Mouse (Mus musculus) stomach, postnatal 0 days (tissue): Measurements from ENCODE around the gene Zbtb20. TPM values are rescaled to one million over a fixed set of nuclear protein-coding genes. Genes with fewer than 3 reads are reported as not detected.
A peak's percentile ranks its signal among the peaks of the same experiment; 100 is the strongest.

Experiments used
- ATAC-seq: fragments of 200-750 bp; cut with Nextera tagmentation; 2 replicates; pipeline ENCODE4 v1.8.0; 2017; ENCODE audit not compliant: low FRiP score, low TSS enrichment
- DNase-seq: peaks from one replicate; pipeline ENCODE4 v3.0.0-alpha.2; 2016; ENCODE audit warnings: low spot score
- H3K27ac ChIP-seq: fragments of 300-500 bp; sonication (generic); replicated peaks from 2 replicates; pipeline ENCODE4 v1.5.1; 2014; ENCODE audit warnings: mild to moderate bottlenecking, control low read depth
- H3K27me3 ChIP-seq: fragments of 300-500 bp; sonication (generic); 2 replicates; pipeline ENCODE4 v1.6.1; 2014; ENCODE audit warnings: low read length; ENCODE audit not compliant: control insufficient read depth, insufficient read depth
- H3K36me3 ChIP-seq: fragments of 300-500 bp; sonication (generic); 2 replicates; pipeline ENCODE4 v1.6.1; 2014; ENCODE audit warnings: low read length, mixed read lengths; ENCODE audit not compliant: control insufficient read depth, insufficient read depth
- H3K4me1 ChIP-seq: fragments of 300-500 bp; sonication (generic); replicated peaks from 2 replicates; pipeline ENCODE4 v1.6.1; 2014; ENCODE audit warnings: antibody characterized with exemption; ENCODE audit not compliant: control insufficient read depth, insufficient read depth
- H3K4me2 ChIP-seq: fragments of 300-500 bp; sonication (generic); replicated peaks from 2 replicates; pipeline ENCODE4 v1.6.1; 2014; ENCODE audit warnings: low read depth, mild to moderate bottlenecking, control low read depth, moderate library complexity
- H3K4me3 ChIP-seq: fragments of 300-500 bp; sonication (generic); 2 replicates; pipeline ENCODE4 v1.5.1; 2014; ENCODE audit warnings: low read depth, low read length, control low read depth
- H3K9ac ChIP-seq: fragments of 300-500 bp; sonication (generic); 2 replicates; pipeline ENCODE4 v1.6.1; 2014; ENCODE audit warnings: mild to moderate bottlenecking, low read length, control low read depth, mixed read lengths
- H3K9me3 ChIP-seq: fragments of 300-500 bp; sonication (generic); 2 replicates; pipeline ENCODE4 v1.6.1; 2016; ENCODE audit warnings: low read length; ENCODE audit not compliant: control insufficient read depth
- CTCF ChIP-seq: IDR thresholded peaks from 2 replicates; pipeline ENCODE4 v1.5.1; 2016; ENCODE audit warnings: antibody characterized with exemption, low read depth, mild to moderate bottlenecking, moderate library complexity
- EP300 ChIP-seq: optimal IDR thresholded peaks from 2 replicates; pipeline ENCODE3; 2016; ENCODE audit warnings: antibody characterized with exemption
- WGBS: fragments of 180-500 bp; shearing (Covaris S2); extraction: QIAGEN DNeasy Blood & Tissue Kit; methylation state at CpG from one replicate; pipeline ENCODE4 v1.1.7; 2014; 5-methylcytosine and 5-hydroxymethylcytosine counted together
- polyA plus RNA-seq: library from polyadenylated mRNA; unstranded; fragments of >200 nt; fragmentation: Nextera tagmentation; extraction: Ambion mirVana; gene quantifications from 2 replicates; pipeline ENCODE4 v1.2.1, GENCODE M21; 2015

Zbtb20 gene
- polyA plus RNA-seq, 1 experiment from 2014 or later: 15.7 TPM

- Histone ChIP-seq H3K4me3 (no peak overlapping the region), H3K9me3 (no peaks in the 10 kb centered on the region), H3K27me3 (no peaks in the 10 kb centered on the region), H3K27ac (no peak overlapping the region), H3K9ac (no peak overlapping the region), H3K4me1 (no peaks in the 10 kb centered on the region), H3K4me2 (no peak overlapping the region), H3K36me3 (no peaks in the 10 kb centered on the region)
- no peak for TF ChIP-seq EP300
- TF ChIP-seq CTCF: no peak
- ATAC-seq: no peak
- 74% methylated on average over 1 of the region's 1 CpGs for whole genome bisulfite sequencing
- no peak for DNase-seq
These were observed 690.8 kb downstream of the Zbtb20 start for GRCm38 (mm10) chr16:43566511-43566910.

- ATAC-seq (no peak), DNase-seq (no peak)
- H3K36me3 ChIP-seq: no peaks in the 10 kb centered on the region
- WGBS: 87% methylated on average over 16 of the region's 16 CpGs
- no peaks in the 10 kb centered on the region for H3K27me3 ChIP-seq
- TF ChIP-seq CTCF (no peak), EP300 (no peak)
- no peak overlapping the region for H3K9ac ChIP-seq
- no peaks in the 10 kb centered on the region for H3K9me3 ChIP-seq
- no peak overlapping the region for H3K27ac ChIP-seq
- no peaks in the 10 kb centered on the region; the same call in 1 of the 2 replicates for H3K4me1 ChIP-seq
- H3K4me2 ChIP-seq: no peak overlapping the region
- no peak overlapping the region for H3K4me3 ChIP-seq
These were observed 695.8 kb downstream of the Zbtb20 start for GRCm38 (mm10) chr16:43571376-43572081.

- H3K4me2 ChIP-seq: no peak overlapping the region
- H3K9ac ChIP-seq: no peak overlapping the region
- H3K9me3 ChIP-seq: no peaks in the 10 kb centered on the region
- 86% methylated on average over 5 of the region's 5 CpGs for WGBS
- H3K27ac ChIP-seq: no peak overlapping the region
- no peaks in the 10 kb centered on the region for H3K27me3 ChIP-seq
- TF ChIP-seq EP300 (no peak), CTCF (no peak)
- DNase-seq (no peak), ATAC-seq (no peak)
- no peak overlapping the region for H3K4me3 ChIP-seq
- peaks cover 3% of the 10 kb centered on the region; the same call in 1 of the 2 replicates for H3K4me1 ChIP-seq
- H3K36me3 ChIP-seq: no peaks in the 10 kb centered on the region
These were observed 696.5 kb downstream of the Zbtb20 start for GRCm38 (mm10) chr16:43572171-43572570.

GRCm38 (mm10) chr16:43572766-43573165 lies 697.1 kb downstream of the Zbtb20 start:
- DNase-seq (no peak), ATAC-seq (no peak)
- 58% methylated on average over 10 of the region's 10 CpGs for WGBS
- Histone ChIP-seq H3K36me3 (no peaks in the 10 kb centered on the region), H3K27ac (peak overlapping the region; percentile 77), H3K27me3 (no peaks in the 10 kb centered on the region), H3K4me2 (no peak overlapping the region), H3K4me1 (peaks cover 3% of the 10 kb centered on the region; the same call in 1 of the 2 replicates), H3K4me3 (no peak overlapping the region), H3K9me3 (no peaks in the 10 kb centered on the region), H3K9ac (no peak overlapping the region)
- no peak for TF ChIP-seq EP300
- no peak for TF ChIP-seq CTCF

GRCm38 (mm10) chr16:43573181-43573833 lies 697.6 kb downstream of the Zbtb20 start:
- ATAC-seq: no peak
- peak overlapping the region; percentile 77 for H3K27ac ChIP-seq
- WGBS: 46% methylated on average over 14 of the region's 14 CpGs

More at GRCm38 (mm10) chr16:43573181-43573833, 697.6 kb downstream of the Zbtb20 start:
- Histone ChIP-seq H3K27me3 (no peaks in the 10 kb centered on the region), H3K4me3 (no peak overlapping the region), H3K4me2 (0 out of 2 replicates have a peak overlapping the region, but pooled peaks have one; percentile 14), H3K4me1 (peaks cover 3% of the 10 kb centered on the region; the same call in 1 of the 2 replicates), H3K9me3 (no peaks in the 10 kb centered on the region), H3K36me3 (no peaks in the 10 kb centered on the region), H3K9ac (0 out of 2 replicates have a peak overlapping the region, but pooled peaks have one; percentile 8)
- no peak for DNase-seq
- TF ChIP-seq CTCF (no peak), EP300 (no peak)
